Mouse (Mus musculus) liver, postnatal 0 days (tissue): ENCODE data around the gene Filip1l. TPM values are rescaled to one million over a fixed set of nuclear protein-coding genes. Genes with fewer than 3 reads are reported as not detected.

Source experiments
- ATAC-seq: fragments of 200-750 bp; cut with Nextera tagmentation; 2 replicates; pipeline ENCODE4 v1.8.0; 2017; ENCODE audit warnings: mild to moderate bottlenecking, moderate library complexity
- DNase-seq: peaks from one replicate; pipeline ENCODE4 v3.0.0-alpha.2; 2016
- H3K27ac ChIP-seq: fragments of 300-500 bp; sonication (generic); 2 replicates; pipeline ENCODE4 v1.5.1; 2014; ENCODE audit warnings: antibody characterized with exemption, moderate library complexity, mild to moderate bottlenecking, low read depth
- H3K27me3 ChIP-seq: fragments of 300-500 bp; sonication (generic); 2 replicates; pipeline ENCODE4 v1.6.1; 2014; ENCODE audit warnings: low read length, control low read depth, mixed read lengths; ENCODE audit not compliant: insufficient read depth
- H3K36me3 ChIP-seq: fragments of 300-500 bp; sonication (generic); replicated peaks from 2 replicates; pipeline ENCODE4 v1.6.1; 2014; ENCODE audit warnings: mild to moderate bottlenecking, control low read depth, low read length, moderate library complexity, mixed read lengths; ENCODE audit not compliant: insufficient read depth
- H3K4me1 ChIP-seq: fragments of 300-500 bp; sonication (generic); 2 replicates; pipeline ENCODE4 v1.6.1; 2014; ENCODE audit warnings: antibody characterized with exemption, mild to moderate bottlenecking, control low read depth; ENCODE audit not compliant: insufficient read depth
- H3K4me2 ChIP-seq: fragments of 300-500 bp; sonication (generic); 2 replicates; pipeline ENCODE4 v1.6.1; 2014; ENCODE audit warnings: low read depth, mild to moderate bottlenecking, low read length, moderate library complexity, mixed read lengths
- H3K4me3 ChIP-seq: fragments of 300-500 bp; sonication (generic); 2 replicates; pipeline ENCODE4 v1.5.1; 2014; ENCODE audit warnings: low read depth, low read length
- H3K9ac ChIP-seq: fragments of 300-500 bp; sonication (generic); replicated peaks from 2 replicates; pipeline ENCODE4 v1.6.1; 2014; ENCODE audit warnings: mild to moderate bottlenecking, moderate library complexity
- H3K9me3 ChIP-seq: fragments of 300-500 bp; sonication (generic); 2 replicates; pipeline ENCODE4 v1.6.1; 2016; ENCODE audit warnings: mild to moderate bottlenecking, control low read depth, low read length, mixed read lengths
- CTCF ChIP-seq: sonication (generic); IDR thresholded peaks from 2 replicates; pipeline ENCODE4 v1.5.1; 2016; ENCODE audit warnings: antibody characterized with exemption, low read depth
- EP300 ChIP-seq: IDR thresholded peaks from 2 replicates; pipeline ENCODE4 v1.6.1; 2016; ENCODE audit warnings: antibody characterized with exemption, low read depth, mild to moderate bottlenecking
- WGBS: fragments of 180-500 bp; shearing (Covaris S2); extraction: QIAGEN DNeasy Blood & Tissue Kit; methylation state at CpG from one replicate; pipeline ENCODE4 v1.1.7; 2014; ENCODE audit not compliant: insufficient replicate concordance; 5-methylcytosine and 5-hydroxymethylcytosine counted together
- polyA plus RNA-seq: library from polyadenylated mRNA; unstranded; fragments of >200 nt; fragmentation: Nextera tagmentation; extraction: Ambion mirVana; gene quantifications from 2 replicates; pipeline ENCODE4 v1.2.1, GENCODE M21; 2015

The Filip1l gene
- polyA plus RNA-seq, 1 experiment from 2014 or later: 6.2 TPM

DNA sequence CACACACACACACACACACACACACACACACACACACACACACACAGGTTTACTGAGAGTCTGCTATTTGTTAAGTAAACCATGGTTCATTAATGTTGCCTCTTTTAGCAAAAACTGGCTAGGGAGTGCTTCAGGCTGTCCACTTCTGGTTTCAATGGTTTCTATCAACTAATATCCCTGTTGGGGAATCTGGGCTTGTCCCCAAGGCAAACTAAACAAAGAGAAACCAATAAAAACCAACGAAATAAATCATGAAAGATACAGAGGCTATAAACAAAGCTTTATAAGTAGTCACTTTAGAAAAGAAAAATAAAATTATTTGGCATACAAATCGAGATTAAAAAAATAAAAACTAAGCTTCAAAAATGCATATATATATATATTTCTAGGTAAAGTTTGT, 39.6 kb downstream of the Filip1l start:
- H3K27me3 ChIP-seq: no peaks in the 10 kb centered on the region
- no peak overlapping the region for H3K27ac ChIP-seq
- DNase-seq (no peak), ATAC-seq (no peak)
- H3K9ac ChIP-seq: no peak overlapping the region
- H3K4me2 ChIP-seq: no peak overlapping the region
- 68% methylated on average over 2 of the region's 2 CpGs for WGBS
- H3K9me3 ChIP-seq: no peaks in the 10 kb centered on the region
- H3K4me3 ChIP-seq: no peak overlapping the region
- no peaks in the 10 kb centered on the region for H3K4me1 ChIP-seq
- no peaks in the 10 kb centered on the region for H3K36me3 ChIP-seq
- TF ChIP-seq EP300 (no peak), CTCF (no peak)

DNA sequence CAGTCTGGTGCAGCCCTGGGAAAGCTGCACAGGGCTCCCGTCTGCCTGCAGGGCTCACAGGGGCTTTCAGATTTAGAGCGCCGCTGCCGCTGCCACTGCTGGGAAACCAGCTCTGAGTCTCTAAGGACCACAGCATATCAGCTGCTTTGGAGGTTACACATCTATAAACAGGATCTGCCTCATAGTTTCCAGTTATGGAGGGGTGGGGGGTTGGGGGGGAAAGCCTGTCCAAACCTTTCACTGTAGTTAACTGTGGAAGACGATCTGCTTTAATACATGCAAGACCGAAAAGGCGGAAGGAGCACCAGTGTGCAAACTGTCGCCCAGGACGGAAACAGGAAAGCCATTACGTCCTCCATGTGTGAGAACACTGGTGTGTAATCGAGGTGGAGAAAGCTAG, 40.3 kb downstream of the Filip1l start:
- Histone ChIP-seq H3K4me1 (no peaks in the 10 kb centered on the region), H3K27me3 (no peaks in the 10 kb centered on the region), H3K36me3 (no peaks in the 10 kb centered on the region), H3K27ac (no peak overlapping the region), H3K9ac (no peak overlapping the region), H3K4me2 (no peak overlapping the region), H3K9me3 (no peaks in the 10 kb centered on the region), H3K4me3 (no peak overlapping the region)
- no peak for DNase-seq
- TF ChIP-seq CTCF (no peak), EP300 (no peak)
- no peak for ATAC-seq
- WGBS: 74% methylated on average over 11 of the region's 11 CpGs

DNA sequence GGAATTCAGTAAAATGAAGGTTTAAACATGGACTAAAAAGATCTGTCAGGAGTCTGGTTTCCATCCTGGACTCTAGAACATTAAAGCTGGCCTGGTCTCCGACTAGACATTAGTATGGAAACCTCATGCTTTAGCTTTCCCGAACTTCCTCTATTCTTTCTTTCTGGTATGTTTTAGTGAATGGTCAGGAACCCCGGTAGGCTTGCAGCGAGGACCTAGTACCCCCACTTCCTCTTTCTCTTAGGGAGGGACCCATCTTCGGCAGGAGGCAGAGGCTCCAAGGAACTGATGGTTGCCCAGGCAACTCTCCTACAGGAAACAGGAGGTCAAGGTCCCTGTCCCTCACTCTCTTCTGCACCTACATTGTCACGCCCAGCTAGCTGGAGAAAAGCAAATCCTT, 43.4 kb downstream of the Filip1l start:
- Histone ChIP-seq H3K27ac (no peak overlapping the region), H3K36me3 (no peaks in the 10 kb centered on the region), H3K9ac (no peak overlapping the region), H3K4me2 (no peak overlapping the region), H3K4me3 (no peak overlapping the region), H3K9me3 (no peaks in the 10 kb centered on the region), H3K4me1 (no peaks in the 10 kb centered on the region), H3K27me3 (no peaks in the 10 kb centered on the region)
- ATAC-seq (no peak), DNase-seq (no peak)
- TF ChIP-seq CTCF (no peak), EP300 (no peak)
- 35% methylated on average over 6 of the region's 6 CpGs for WGBS

DNA sequence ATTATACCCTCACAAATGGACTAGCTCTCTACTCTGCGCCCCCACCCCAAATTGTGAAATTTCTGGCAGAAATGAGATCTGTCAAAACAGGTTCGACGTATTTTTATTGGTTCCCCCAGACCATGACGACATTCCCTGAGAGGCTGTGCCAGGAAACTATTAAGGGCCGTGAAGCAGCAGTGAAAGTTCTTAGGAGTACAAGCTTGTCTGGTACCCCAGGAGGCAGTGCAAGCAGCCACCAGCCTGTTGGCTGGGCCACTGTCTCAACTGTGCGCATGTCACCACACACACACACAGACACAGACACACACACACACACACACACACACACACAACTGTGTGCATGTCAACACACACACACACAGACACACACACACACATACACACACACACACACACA, 45.0 kb downstream of the Filip1l start:
- 81% methylated on average over 6 of the region's 6 CpGs for WGBS
- no peak overlapping the region for H3K9ac ChIP-seq
- DNase-seq (no peak), ATAC-seq (no peak)
- TF ChIP-seq EP300: no peak
- TF ChIP-seq CTCF: no peak
- no peak overlapping the region for H3K27ac ChIP-seq
- H3K27me3 ChIP-seq: no peaks in the 10 kb centered on the region
- no peaks in the 10 kb centered on the region for H3K9me3 ChIP-seq
- no peak overlapping the region for H3K4me3 ChIP-seq
- H3K36me3 ChIP-seq: no peaks in the 10 kb centered on the region
- H3K4me2 ChIP-seq: no peak overlapping the region
- no peaks in the 10 kb centered on the region for H3K4me1 ChIP-seq

DNA sequence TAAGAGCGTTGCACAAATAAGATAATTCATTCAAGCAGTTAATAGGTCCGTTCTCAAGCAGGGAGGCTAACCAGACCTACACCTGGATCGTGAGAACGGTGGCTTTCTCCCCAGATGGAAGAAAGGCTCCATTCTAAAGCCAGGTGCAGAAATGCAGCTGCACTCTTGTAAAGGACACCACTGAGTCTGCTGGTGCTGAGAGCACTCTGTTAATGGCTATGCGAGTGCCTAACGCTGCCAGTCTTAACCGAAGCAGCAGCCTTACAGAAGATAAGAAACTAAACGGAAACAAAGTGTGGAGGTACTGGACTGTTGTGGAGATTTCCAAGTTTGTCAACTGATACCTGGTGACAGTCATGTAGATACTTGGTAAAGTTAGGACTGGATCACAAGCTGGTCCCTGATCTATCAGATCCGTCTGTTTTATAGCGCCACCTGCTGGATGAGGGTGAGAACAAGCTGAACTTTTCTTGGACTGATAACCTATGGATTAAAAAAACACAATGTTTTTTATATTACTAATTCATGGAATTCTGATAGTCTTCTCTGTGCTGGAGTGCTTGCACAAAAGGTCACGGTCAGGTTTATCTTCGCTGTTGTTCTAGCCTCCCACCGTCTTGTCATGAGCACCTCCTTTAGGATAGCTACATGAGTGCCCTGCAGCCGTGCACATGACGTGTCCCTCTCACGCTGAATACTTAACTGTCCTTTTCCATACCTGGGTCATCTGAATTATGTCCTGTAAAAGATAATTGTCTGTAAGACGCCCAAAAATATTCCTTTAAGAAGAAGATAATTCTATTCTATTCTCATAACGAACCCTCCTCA, 45.7 kb downstream of the Filip1l start:
- 64% methylated on average over 18 of the region's 18 CpGs for WGBS
- no peaks in the 10 kb centered on the region for H3K4me1 ChIP-seq
- ATAC-seq: no peak

DNA sequence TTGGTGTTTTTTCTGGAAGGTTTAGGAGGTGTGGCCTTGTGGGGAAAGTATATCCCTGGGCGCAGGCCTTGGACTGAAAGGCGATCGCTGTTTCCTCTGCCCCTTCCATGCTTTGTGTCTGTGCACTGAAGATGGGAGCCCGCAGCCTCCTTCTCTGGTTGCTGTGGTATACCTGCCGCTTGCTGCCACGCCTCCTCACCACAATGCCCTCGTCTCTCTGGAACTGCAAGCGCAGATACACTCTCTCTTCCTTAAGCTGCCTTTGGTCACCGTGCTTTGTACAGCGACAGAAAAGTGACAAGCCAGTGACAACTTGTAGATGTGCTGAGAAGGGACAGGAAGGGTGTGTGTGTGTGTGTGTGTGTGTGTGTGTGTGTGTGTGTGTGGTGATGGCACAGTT, 46.7 kb downstream of the Filip1l start:
- no peak overlapping the region for H3K4me2 ChIP-seq
- DNase-seq: no peak
- H3K27me3 ChIP-seq: no peaks in the 10 kb centered on the region

More for the DNA sequence above, 45.7 kb downstream of the Filip1l start:
- no peaks in the 10 kb centered on the region for H3K36me3 ChIP-seq
- H3K4me2 ChIP-seq: no peak overlapping the region
- H3K27me3 ChIP-seq: no peaks in the 10 kb centered on the region
- no peak overlapping the region for H3K9ac ChIP-seq
- H3K9me3 ChIP-seq: no peaks in the 10 kb centered on the region
- TF ChIP-seq EP300 (no peak), CTCF (peak; percentile 82)
- no peak overlapping the region for H3K27ac ChIP-seq
- DNase-seq: peak; percentile 61
- no peak overlapping the region for H3K4me3 ChIP-seq

More for the DNA sequence above, 46.7 kb downstream of the Filip1l start:
- Histone ChIP-seq H3K9ac (no peak overlapping the region), H3K36me3 (no peaks in the 10 kb centered on the region), H3K4me1 (no peaks in the 10 kb centered on the region), H3K9me3 (no peaks in the 10 kb centered on the region), H3K4me3 (no peak overlapping the region), H3K27ac (no peak overlapping the region)
- ATAC-seq: no peak
- WGBS: 73% methylated on average over 10 of the region's 10 CpGs
- TF ChIP-seq EP300 (no peak), CTCF (no peak)
